Mouse (Mus musculus) neutrophil, adult 5-6 weeks (primary cell): ENCODE measurements around the gene B3galt4. TPM values are rescaled to one million over a fixed set of nuclear protein-coding genes. Genes with fewer than 3 reads are reported as not detected.
"Not testable (repeated sequence)": the region's sequence is repeated elsewhere in the genome, so short reads cannot be mapped to it uniquely, and the experiment has no call there.

ENCODE experiments used
- ATAC-seq: fragments of 151-379, 151-347 bp; 2 replicates; pipeline ENCODE4 v1.8.0; 2017; ENCODE audit warnings: mild to moderate bottlenecking, moderate TSS enrichment; ENCODE audit not compliant: insufficient number of reproducible peaks, poor library complexity, low FRiP score, severe bottlenecking; ENCODE audit errors: extremely low read depth
- total RNA-seq: library from RNA; stranded (forward); fragments of 200-1000 nt; gene quantifications from 2 replicates; pipeline ENCODE4 v1.2.3, GENCODE M21; 2017

B3galt4 gene
- 7.1 and 7.7 TPM in 2 replicates for total RNA-seq

DNA sequence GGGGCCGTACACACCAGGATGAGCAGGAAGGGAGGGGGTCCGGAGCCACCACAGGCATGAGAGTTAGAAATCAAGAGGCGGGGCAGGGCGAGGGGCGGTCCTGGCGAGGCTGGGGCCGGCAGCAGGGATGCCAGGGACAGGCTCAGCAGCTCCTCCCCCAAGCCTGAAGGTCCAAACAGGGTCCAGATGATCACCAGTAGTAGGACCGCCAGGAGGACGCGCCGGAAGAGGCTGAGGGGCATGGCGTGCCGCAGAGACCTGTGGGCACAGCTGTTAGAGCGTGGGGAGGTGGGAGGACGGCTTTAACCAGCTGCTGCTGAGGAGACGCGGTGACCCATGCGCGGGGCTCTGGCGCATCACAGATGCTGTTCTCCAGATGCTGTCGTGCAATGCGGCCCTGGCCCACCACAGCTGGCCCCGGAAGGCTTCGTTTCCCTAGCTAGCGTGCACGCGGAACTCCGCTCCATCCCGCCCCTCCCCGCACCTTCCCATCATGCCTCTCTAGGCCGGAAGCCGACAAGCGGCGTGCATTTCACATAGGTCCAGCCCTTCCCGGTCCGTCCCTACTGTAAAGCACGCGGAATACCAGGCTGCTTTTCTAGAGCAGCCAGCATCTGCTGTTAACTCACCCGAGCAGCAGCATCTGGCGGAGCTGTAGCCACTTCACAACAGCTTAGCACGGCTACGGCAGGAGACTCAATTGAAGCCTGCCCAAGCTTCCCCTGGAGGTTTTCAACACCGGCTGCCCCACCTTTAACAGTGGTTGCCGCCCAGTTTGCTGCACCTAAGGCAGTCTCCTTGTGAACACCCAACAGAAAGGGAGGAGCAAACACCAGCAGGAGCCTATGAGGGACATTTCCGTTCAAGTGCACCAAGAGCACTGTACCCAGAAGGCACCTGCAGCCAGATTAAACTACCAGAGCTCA is at the start of gene B3galt4:
TSS of gene B3galt4 (minus strand) at position 468 of the 926 bp plus-strand sequence.
- peak; percentile 27; the same call in 1 of the 2 replicates for ATAC-seq

DNA sequence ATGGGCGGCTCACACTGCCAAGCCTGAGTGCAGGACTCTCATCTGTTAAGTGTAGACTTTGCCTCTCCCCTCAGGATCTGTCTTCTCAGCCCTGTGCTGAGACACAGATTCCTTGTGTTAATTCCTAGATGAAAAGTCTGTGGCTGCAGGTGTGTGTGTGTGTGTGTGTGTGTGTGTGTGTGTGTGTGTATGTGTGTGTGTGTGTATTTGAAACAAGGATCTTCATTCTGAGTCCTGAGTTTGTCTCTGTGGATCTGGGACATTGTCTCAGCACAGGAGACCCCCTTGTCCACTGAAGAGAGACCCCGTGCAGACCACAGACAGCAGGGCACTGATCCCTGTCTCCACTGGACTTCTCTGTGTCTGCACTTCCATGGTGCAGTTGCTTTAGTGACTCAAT is 49.5 kb upstream of the B3galt4 start:
- ATAC-seq, result not testable (repeated sequence)

- ATAC-seq, result peak; percentile 97
These were observed 48.9 kb upstream of the B3galt4 start, which contains the start of gene H2-K1 for GRCm38 (mm10) chr17:34000150-34000537. TSS of gene H2-K1 (minus strand) at chr17:34000347.

- no peak for ATAC-seq
These were observed 48.3 kb upstream of the B3galt4 start for GRCm38 (mm10) chr17:33999341-34000149.

DNA sequence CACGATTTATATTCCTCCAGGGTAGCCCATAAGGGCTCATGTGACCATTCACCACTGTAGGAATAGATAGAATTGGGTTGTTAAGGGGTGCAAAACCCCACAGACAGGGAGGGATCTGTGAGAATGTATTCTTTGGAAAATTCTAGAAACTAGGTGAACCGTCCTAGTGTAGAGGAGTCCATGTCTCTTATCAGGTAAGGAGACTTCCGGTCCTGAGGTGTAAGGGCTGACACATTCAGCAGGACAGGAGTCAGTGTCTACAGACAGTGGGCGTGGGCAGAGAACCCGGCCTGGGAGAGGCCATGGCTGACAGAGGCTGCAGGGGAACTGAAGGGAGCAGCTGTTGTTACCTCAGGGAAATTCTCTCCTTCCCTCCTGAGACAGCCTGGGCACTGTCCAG is 47.4 kb upstream of the B3galt4 start:
- not testable (repeated sequence) for ATAC-seq

DNA sequence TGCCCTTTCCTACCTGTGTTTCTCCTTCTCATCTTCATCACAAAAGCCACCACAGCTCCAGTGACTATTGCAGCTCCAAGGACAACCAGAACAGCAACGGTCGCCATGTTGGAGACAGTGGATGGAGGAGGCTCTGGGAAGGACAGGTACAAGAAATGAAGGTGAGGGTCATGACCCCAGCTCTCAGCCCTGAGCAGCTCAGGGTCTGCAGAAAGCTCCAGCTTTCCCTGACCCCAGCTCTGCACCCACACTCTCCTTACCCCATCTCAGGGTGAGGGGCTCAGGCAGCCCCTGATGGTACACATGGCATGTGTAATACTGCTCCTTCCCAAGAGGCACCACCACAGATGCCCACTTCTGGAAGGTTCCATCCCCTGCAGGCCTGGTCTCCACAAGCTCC is 45.7 kb upstream of the B3galt4 start:
- ATAC-seq, result not testable (repeated sequence)

GRCm38 (mm10) chr17:33995651-33996050 is 44.4 kb upstream of the B3galt4 start:
- ATAC-seq, result no peak

GRCm38 (mm10) chr17:33994959-33995358 is 43.7 kb upstream of the B3galt4 start:
- no peak for ATAC-seq

GRCm38 (mm10) chr17:33991788-33992664 is 40.7 kb upstream of the B3galt4 start:
- peak; percentile 71 for ATAC-seq

- ATAC-seq, result not testable (repeated sequence)
These were observed 30.8 kb upstream of the B3galt4 start for GRCm38 (mm10) chr17:33982136-33982535.

DNA sequence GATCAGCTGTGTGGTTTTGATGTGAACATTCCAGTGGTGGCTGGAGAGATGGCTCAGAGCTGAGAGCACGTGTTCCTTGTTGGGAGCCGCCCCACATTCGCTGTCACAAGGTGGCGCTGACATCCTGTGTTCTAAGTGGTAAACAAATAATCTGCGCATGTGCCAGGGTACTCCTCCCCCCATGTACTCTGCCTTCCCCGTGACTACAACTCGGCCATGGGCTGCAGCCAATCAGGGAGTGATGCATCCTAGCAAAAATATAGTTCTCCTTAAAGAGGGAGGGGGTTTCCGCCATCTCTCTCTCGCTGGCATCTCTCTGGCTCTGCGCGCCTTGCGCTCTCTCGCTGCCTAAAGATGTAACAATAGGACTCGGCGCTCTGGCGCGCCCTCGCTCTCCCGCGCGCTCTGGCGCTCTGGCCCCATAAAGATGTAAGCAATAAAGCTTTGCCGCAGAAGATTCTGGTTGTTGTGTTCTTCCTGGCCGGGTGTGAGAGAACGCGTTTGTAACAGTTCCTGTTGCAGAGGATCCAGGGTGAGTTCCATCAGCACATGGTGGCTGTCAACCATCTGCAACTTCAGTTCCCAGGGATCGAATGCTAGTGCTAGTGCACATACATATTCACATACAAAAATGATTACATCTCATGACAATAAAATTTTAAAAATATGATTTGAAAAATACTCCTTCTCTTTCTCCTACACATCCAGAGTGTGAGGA is 30.1 kb upstream of the B3galt4 start:
- peak; percentile 62 for ATAC-seq

- no peak for ATAC-seq
These were observed 29.1 kb upstream of the B3galt4 start for GRCm38 (mm10) chr17:33980181-33981035.

- ATAC-seq, result no peak
These were observed 28.3 kb upstream of the B3galt4 start for GRCm38 (mm10) chr17:33979512-33980050.

- peak; percentile 94 for ATAC-seq
These were observed 27.3 kb upstream of the B3galt4 start for GRCm38 (mm10) chr17:33978631-33979031.

GRCm38 (mm10) chr17:33977861-33978557 is 26.7 kb upstream of the B3galt4 start:
- ATAC-seq, result no peak

- no peak for ATAC-seq
These were observed 22.3 kb upstream of the B3galt4 start for GRCm38 (mm10) chr17:33973572-33973971.
